Mouse (Mus musculus): ENCODE results near the gene Tmem239.

- TF ChIP-seq CTCF (IDR thresholded peaks at IDR 0.05; ENCODE audit: insufficient read depth, low read length) = no peak
- no peak for TF ChIP-seq POLR2A (IDR thresholded peaks at IDR 0.05; ENCODE audit: borderline replicate concordance, extremely low read depth, low read depth, low read length)
Measured at GRCm38 (mm10) chr2:130442162-130442561, 35.9 kb downstream of the Tmem239 start.
